Mouse (Mus musculus) adrenal gland, postnatal 14 days (tissue): ENCODE data around the gene Il15ra. TPM values are rescaled to one million over a fixed set of nuclear protein-coding genes. Genes with fewer than 3 reads are reported as not detected.

Experiments used
- DNase-seq: peaks from one replicate; pipeline ENCODE4 v3.0.0; 2021; ENCODE audit warnings: mixed read lengths
- total RNA-seq: library from RNA; stranded (reverse); gene quantifications from 2 replicates; pipeline ENCODE4 v1.2.3, GENCODE M21; 2021

The Il15ra gene
- total RNA-seq, 1 experiment from 2014 or later, result 50.8 TPM

- peak; percentile 93 for DNase-seq
Observed at GRCm38 (mm10) chr2:11778087-11778823, 73.2 kb downstream of the Il15ra start.

Other genes starting within 250 kb of the Il15ra start
- gene Pfkfb3, start 151.2 kb upstream of the Il15ra start, total RNA-seq, result 136 and 152 TPM in 2 replicates
- gene Rbm17, start 101.1 kb upstream of the Il15ra start, total RNA-seq, result 121 and 145 TPM in 2 replicates
- not detected in 2 replicates for gene Gm17490, start 79.0 kb upstream of the Il15ra start, total RNA-seq
- 0.19 and 1.5 TPM in 2 replicates for gene Il2ra, start 62.5 kb upstream of the Il15ra start, total RNA-seq
- gene Fbh1, start 72.3 kb downstream of the Il15ra start, total RNA-seq, result 102 and 118 TPM in 2 replicates
- gene Ankrd16, start 72.6 kb downstream of the Il15ra start, total RNA-seq, result 32.9 and 46.8 TPM in 2 replicates